Mouse (Mus musculus): Measurements from ENCODE around the gene Lrba. TPM values are rescaled to one million over a fixed set of nuclear protein-coding genes. Genes with fewer than 3 reads are reported as not detected.

Gene Lrba
- polyA plus RNA-seq, 1 experiment, result 23.5 TPM

GRCm38 (mm10) chr3:86774566-86775443 lies 550.3 kb downstream of the Lrba start:
- WGBS, result 61% methylated on average over 14 of the region's 14 CpGs
- no peak for DNase-seq (ENCODE audit: low read depth, low spot score)

- WGBS, result 83% methylated on average over 6 of the region's 6 CpGs
- DNase-seq (ENCODE audit: low read depth, low spot score), result no peak
Measured at GRCm38 (mm10) chr3:86775444-86775828, 551.0 kb downstream of the Lrba start.

DNA sequence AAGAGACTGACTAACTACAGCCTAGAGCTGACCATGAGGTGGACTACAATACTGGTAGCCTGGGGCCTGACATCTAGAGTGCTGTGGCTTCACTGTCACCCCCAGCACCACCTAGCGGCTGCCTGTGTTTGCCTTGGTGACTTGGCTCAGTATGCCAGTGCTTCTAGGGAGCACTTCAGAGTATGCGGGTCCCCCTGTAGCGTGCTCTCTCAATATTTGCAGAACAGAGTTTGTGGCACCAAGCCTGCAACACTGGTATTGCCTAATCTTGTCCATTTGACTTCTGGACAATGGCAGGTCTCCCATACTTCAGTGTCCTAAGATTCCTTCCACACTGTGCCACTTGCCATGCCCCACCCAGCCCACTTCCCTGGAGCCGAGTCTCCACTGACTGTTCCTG lies 555.2 kb downstream of the Lrba start:
- WGBS, result 76% methylated on average over 4 of the region's 4 CpGs
- no peak for DNase-seq (ENCODE audit: low read depth, low spot score)

GRCm38 (mm10) chr3:86784051-86784450 lies 559.6 kb downstream of the Lrba start:
- DNase-seq (ENCODE audit: low read depth, low spot score), result no peak
- WGBS, result 84% methylated on average over 3 of the region's 3 CpGs

- no peak for DNase-seq (ENCODE audit: low read depth, low spot score)
- 73% methylated on average over 11 of the region's 11 CpGs for WGBS
Measured at GRCm38 (mm10) chr3:86784930-86785329, 560.5 kb downstream of the Lrba start.

DNA sequence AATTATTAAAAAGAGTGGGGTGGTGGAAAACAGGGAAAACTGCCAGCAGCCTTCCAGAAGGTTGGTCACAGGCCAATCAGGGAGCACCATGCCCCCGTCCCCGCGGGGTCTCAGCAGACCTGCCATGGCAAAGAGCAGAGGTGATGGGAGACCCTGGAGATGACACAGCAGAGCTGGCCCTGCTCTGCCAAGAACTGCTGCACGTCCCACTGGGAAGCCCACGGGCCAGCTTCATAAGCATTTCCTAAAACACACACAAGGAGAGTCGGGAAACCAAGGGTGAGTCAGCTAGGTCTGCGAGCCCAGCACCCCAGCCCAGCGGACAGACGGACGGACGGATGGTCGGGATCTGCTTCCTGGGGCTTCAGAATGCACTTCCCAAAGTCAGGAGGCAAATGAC lies 561.8 kb downstream of the Lrba start:
- 74% methylated on average over 12 of the region's 12 CpGs for WGBS

DNA sequence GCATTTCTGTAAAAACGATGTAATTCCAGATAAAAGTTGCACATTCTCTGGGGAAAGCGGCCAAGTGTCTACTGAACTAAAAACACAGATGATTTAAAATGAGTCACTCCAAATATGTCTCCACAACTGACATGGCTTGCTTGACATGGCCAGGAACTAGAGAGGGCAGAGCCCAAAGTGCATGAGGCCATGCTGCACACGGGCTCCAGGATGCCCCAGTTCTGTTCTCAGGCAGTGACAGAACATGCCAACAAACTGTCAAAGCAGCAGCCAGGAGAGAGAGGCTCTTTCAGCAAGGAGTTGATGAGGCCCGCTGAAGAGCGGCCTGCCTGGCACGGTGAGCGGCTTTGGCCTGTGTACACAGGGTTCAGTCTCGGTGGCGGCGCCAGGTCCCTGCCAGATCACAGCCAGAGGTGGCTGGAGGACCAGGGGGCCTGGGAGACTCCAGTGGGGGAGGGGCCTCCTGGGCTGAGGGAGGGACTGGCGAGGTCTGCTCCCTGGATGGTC lies 562.4 kb downstream of the Lrba start:
- DNase-seq (ENCODE audit: low read depth, low spot score), result no peak
- WGBS, result 59% methylated on average over 11 of the region's 11 CpGs

More for the DNA sequence above, 561.8 kb downstream of the Lrba start:
- no peak for DNase-seq (ENCODE audit: low read depth, low spot score)

DNA sequence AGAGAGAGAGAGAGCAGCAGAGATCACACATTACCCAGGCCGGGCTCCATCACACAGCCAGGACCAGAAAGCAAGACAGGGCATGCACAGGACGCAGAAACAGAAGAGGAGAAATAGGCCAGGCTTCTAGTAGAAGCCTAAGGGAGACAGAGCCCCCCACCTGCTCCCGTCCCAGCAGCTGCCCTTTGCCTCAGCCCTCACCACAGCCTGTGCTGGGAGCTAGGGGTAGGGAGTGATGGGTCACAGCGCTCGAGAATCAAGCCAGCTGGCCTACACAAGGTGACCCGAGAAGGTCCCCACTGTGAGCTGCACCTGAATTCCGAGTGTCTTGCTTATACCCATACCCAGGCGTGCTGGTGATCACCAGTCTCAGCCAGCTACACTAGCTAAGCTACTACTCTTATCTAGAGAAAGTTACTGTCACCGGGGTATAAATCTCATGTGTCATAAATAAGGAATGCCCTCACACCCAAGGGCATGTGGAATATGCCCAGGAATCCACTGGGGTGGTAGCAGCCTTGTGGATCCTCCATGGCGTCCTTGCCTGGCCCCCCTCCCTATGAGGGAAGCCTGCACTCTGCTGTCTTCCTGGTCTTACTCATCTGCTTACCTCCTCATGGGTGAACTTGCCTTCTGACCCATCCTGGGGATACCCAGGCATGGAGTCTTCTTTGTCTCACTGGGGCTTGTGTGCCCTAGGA lies 563.1 kb downstream of the Lrba start:
- WGBS, result 77% methylated on average over 10 of the region's 10 CpGs
- no peak for DNase-seq (ENCODE audit: low read depth, low spot score)

DNA sequence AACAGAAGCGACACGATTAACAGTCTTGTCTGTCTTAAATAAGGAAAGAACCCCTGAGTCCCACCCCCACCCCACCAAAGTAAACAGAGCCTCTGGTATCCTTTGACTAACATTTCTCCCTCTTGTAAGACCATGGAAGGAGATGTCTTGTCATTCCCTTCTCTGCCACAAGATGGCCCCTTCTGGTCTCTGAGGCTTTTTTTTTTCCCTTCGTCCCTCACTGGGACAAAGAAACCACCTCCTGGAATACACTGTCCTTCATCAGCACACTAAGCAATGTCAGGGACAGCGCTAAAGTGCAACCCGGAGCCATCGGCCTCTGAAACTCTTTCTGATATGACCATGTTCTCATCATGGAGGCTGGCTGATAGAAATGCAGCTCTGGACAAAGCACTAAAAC lies 564.2 kb downstream of the Lrba start:
- 27% methylated on average over 6 of the region's 6 CpGs for WGBS
- DNase-seq (ENCODE audit: low read depth, low spot score), result no peak

- 82% methylated on average over 5 of the region's 5 CpGs for WGBS
Measured at GRCm38 (mm10) chr3:86789752-86790151, 565.3 kb downstream of the Lrba start.

GRCm38 (mm10) chr3:86793264-86793663 lies 568.8 kb downstream of the Lrba start:
- 60% methylated on average over 4 of the region's 4 CpGs for WGBS

More at GRCm38 (mm10) chr3:86789752-86790151, 565.3 kb downstream of the Lrba start:
- DNase-seq (ENCODE audit: low read depth, low spot score), result no peak

GRCm38 (mm10) chr3:86793720-86794191 lies 569.3 kb downstream of the Lrba start:
- WGBS, result 26% methylated on average over 1 of the region's 1 CpGs
- DNase-seq (ENCODE audit: low read depth, low spot score), result no peak

More at GRCm38 (mm10) chr3:86793264-86793663, 568.8 kb downstream of the Lrba start:
- DNase-seq (ENCODE audit: low read depth, low spot score), result no peak

DNA sequence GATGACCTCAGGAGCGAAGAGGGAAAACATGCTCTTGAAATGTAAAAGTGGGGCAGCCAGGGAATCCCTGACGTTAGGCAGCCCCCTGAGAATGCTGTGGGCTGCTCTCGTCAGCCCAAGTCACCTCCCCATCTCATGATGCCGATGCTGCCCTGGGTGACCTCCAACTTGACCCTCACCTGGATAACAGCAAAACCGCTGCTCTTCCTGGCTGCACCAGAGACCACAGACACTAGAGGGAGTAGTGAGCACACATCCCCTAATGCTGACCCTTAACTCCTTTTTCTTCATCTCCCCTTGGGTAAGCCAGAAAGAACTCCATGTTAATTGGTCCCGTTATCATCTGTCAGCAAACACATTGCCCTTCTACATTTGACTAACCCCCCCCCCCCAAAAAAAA lies 572.2 kb downstream of the Lrba start:
- 48% methylated on average over 6 of the region's 6 CpGs for WGBS
- DNase-seq (ENCODE audit: low read depth, low spot score), result no peak

- 70% methylated on average over 13 of the region's 13 CpGs for WGBS
- no peak for DNase-seq (ENCODE audit: low read depth, low spot score)
Measured at GRCm38 (mm10) chr3:86797871-86798460, 573.5 kb downstream of the Lrba start.

DNA sequence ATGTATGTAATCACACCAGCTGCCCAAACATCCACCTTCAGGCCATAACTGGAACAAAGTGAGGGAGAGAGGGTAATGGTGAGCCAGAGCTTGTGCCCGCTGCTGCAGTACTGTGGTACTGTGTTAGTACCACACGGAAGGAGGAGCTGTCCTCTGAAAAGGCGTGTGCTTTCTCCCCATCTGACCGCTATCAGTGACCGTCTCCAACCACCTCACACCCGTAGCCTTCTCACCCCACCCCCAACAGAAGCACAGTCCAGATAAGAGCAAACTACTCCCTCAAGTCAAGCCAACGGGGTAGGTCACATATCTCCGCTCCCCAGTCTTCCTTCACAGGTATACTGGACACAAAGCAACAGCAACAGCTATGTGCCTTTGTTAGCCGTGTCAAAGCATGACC lies 574.6 kb downstream of the Lrba start:
- WGBS, result 85% methylated on average over 9 of the region's 9 CpGs
- DNase-seq (ENCODE audit: low read depth, low spot score), result no peak

DNA sequence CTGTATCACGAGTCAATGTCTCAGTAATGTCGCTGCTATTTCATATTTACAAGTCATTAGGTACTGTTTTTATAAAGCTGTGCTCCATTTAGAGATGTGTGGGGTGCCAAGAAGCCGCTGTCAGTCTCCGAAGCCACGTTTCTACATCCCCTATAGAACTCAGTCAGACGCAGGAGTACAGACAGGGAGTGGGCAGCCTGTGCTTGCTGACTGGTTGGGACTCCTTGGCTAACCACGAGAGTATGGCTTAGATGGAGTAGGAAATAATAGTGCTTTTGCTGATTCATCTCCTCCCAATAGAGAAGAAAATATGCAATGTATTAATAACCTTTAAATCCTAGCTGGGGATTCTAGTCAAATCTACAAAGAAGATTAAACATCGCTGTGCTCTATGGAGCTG lies 576.4 kb downstream of the Lrba start:
- DNase-seq (ENCODE audit: low read depth, low spot score), result no peak
- WGBS, result 80% methylated on average over 8 of the region's 8 CpGs

DNA sequence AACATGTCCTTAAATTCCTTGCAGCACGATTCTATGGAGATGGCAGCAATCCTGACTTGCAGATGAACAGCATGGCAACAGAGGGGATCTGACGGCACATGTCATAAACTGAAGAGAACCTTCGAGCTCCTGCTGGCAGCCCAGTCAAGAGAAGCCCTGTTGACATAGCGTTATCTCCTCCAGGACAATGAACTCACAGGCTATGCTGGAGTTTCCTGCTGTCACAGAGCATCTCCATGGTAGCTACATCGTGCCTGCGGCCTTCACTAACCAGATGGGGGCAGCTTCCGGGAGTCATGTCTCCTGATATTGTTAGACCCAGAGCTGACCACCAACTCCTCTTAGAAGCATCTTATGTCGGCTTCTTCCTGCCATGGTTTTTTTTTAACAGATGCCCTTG lies 578.3 kb downstream of the Lrba start:
- 41% methylated on average over 8 of the region's 8 CpGs for WGBS
- DNase-seq (ENCODE audit: low read depth, low spot score), result no peak

DNA sequence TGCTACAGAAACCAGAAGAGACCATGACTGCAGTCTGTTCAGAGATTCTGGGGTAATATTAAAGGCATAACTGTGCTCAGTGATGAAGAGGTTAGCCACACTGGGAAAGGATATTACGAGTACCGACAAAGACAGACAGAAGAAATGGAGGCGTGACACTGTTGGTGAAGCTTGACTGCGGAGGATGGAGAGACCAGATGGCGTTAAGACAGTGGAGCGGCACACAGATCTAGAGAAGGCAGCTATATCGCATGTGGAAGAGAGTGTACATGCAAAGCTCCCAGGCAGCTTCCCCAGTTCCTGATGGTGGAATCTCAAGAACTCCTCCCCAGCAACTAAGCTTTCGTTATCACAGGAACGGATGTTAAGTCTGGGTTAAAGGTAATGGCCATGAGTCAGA lies 579.8 kb downstream of the Lrba start:
- WGBS, result 87% methylated on average over 9 of the region's 9 CpGs
- DNase-seq (ENCODE audit: low read depth, low spot score), result no peak

DNA sequence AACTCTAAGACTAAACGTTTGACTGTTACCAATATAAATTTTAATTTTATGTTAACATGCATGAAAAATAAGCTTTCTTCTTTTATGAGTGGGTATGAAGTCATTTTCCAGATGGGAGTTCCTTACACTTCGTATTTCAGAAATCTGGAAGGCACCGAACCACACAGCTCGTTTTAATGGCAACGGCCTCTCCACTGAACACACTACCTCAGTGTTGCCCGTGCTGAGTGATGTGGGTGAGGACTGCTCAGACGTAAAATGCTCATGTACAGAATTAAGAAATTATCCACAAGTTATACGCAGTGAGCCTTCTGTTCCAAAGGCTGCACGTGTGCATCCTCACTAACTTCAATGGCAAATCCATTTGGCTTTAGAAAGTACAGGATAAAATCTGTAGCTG lies 582.4 kb downstream of the Lrba start:
- 90% methylated on average over 9 of the region's 9 CpGs for WGBS
- no peak for DNase-seq (ENCODE audit: low read depth, low spot score)

- no peak for DNase-seq (ENCODE audit: low read depth, low spot score)
- 71% methylated on average over 14 of the region's 14 CpGs for WGBS
Measured at GRCm38 (mm10) chr3:86807750-86808467, 583.4 kb downstream of the Lrba start.
